Mouse (Mus musculus) erythroblast, adult 5-6 weeks (primary cell): ENCODE data around the gene Vmn2r85. TPM values are rescaled to one million over a fixed set of nuclear protein-coding genes. Genes with fewer than 3 reads are reported as not detected.

Experiments used
- total RNA-seq, 2 experiments: library from RNA; stranded (forward) in 1 of 2; stranded (reverse) in 1 of 2; fragments of 150-400 nt in 1 of 2; fragments of 200-764, 138-1000 nt in 1 of 2; gene quantifications; 2 replicates each; pipeline versions ENCODE4 v1.2.3 to v1.2.4; 2015 to 2017; ENCODE audit warnings: low replicate concordance in 2 of 2

The Vmn2r85 gene
- total RNA-seq, 2 experiments from 2014 or later: not detected

Other genes starting within 250 kb of the Vmn2r85 start
- gene Olfr826, start 245.5 kb downstream of the Vmn2r85 start, total RNA-seq (2015; ENCODE audit: low replicate concordance): not detected in 2 replicates
- gene Olfr826, start 245.5 kb downstream of the Vmn2r85 start, total RNA-seq (2017; ENCODE audit: low replicate concordance): not detected in 2 replicates
- not detected in 2 replicates for gene Olfr827, start 215.3 kb downstream of the Vmn2r85 start, total RNA-seq (2015; ENCODE audit: low replicate concordance)
- gene Olfr827, start 215.3 kb downstream of the Vmn2r85 start, total RNA-seq (2017; ENCODE audit: low replicate concordance): not detected in 2 replicates
- not detected in 2 replicates for gene Neurod4, start 149.5 kb downstream of the Vmn2r85 start, total RNA-seq (2015; ENCODE audit: low replicate concordance)
- not detected in 2 replicates for gene Neurod4, start 149.5 kb downstream of the Vmn2r85 start, total RNA-seq (2017; ENCODE audit: low replicate concordance)
- gene Tespa1, start 106.8 kb downstream of the Vmn2r85 start, total RNA-seq (2015; ENCODE audit: low replicate concordance): 0.77 and 2.7 TPM in 2 replicates
- gene Tespa1, start 106.8 kb downstream of the Vmn2r85 start, total RNA-seq (2017; ENCODE audit: low replicate concordance): 2.5 and 3.2 TPM in 2 replicates
- not detected in 2 replicates for gene Vmn2r84, start 35.4 kb downstream of the Vmn2r85 start, total RNA-seq (2015; ENCODE audit: low replicate concordance)
- gene Vmn2r84, start 35.4 kb downstream of the Vmn2r85 start, total RNA-seq (2017; ENCODE audit: low replicate concordance): 0.17 TPM in 1 of 2 replicates, not detected in the other
- not detected in 2 replicates for gene Vmn2r86, start 26.3 kb upstream of the Vmn2r85 start, total RNA-seq (2015; ENCODE audit: low replicate concordance)
- gene Vmn2r86, start 26.3 kb upstream of the Vmn2r85 start, total RNA-seq (2017; ENCODE audit: low replicate concordance): not detected in 2 replicates
- not detected in 2 replicates for gene Vmn2r87, start 67.7 kb upstream of the Vmn2r85 start, total RNA-seq (2015; ENCODE audit: low replicate concordance)
- gene Vmn2r87, start 67.7 kb upstream of the Vmn2r85 start, total RNA-seq (2017; ENCODE audit: low replicate concordance): not detected in 2 replicates